Mouse (Mus musculus): Measurements from ENCODE around the gene Slc4a2.

DNA sequence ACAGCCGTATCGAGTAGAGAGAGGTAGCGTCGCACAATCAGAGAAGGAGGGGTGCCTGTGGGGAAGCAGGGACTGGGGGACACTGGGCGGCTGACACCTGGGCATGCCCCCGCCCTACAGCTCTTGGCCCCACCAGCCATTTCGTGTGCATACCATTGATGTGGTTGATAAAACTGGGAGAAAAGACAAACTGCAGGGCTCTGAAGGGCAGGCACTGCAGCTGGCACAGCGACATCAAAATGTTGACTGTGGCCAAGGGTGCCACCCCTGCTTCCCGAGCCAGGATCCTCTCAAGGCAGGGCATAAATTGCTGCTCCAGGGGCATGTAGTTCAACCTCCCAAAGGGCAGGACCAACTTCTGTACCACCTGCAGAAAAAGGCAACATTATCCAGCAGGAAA lies 18.4 kb downstream of the Slc4a2 start:
- no peak for TF ChIP-seq CTCF (IDR thresholded peaks at IDR 0.05; ENCODE audit: control insufficient read depth, insufficient read depth, low read length)
- TF ChIP-seq POLR2A (IDR thresholded peaks at IDR 0.05; ENCODE audit: borderline replicate concordance, control insufficient read depth, low read depth, low read length): no peak

Data from bone marrow, adult 2 months (tissue).